Mouse (Mus musculus): ENCODE data around the gene Olfr829.
"Not testable (repeated sequence)": the region's sequence is repeated elsewhere in the genome, so short reads cannot be mapped to it uniquely, and the experiment has no call there.

Olfr829 gene

DNA sequence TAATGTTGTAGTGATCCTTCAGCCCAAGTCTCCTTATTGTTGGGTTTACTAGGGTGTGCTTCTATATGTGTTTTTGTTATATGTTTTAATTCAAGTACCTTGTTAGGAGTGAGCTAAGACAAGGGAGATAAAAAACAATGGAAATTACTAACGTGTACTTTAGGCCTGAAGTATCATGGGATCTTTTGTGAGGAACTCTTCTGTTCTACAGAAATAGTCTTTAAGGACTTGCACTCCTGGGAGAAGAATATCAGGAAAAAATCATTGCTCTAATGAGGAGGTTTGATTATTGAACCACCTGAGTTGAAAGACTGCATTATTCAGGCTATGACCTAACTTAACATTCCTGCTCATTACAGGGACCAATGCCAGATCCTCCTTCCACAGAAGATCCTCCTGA lies at the start of gene Olfr829:
Olfr829 (plus strand) TSS at position 301 of the 400 bp plus-strand sequence.
- DNase-seq, result no peak

DNA sequence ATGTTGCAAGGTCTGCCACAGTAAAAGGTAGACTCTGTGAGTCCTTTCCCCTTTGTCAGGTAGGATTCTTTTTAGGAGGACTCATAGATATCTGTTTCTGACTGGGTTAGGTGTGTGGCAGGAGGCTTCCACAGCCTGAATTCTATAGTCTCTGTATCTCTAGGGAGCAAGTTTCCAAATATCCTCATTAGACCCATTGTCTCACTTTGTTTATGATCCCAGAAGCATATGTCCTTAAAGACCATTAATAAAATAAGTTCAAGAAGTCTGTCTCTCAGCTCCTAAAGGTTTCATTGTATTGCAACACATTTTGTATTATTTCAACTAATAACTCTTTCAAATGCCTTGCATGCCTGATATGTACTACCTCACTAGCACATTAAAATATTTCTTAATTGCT lies 35.3 kb upstream of the Olfr829 start, which contains the start of gene Olfr828:
Olfr828 (minus strand) TSS at position 101 of the 400 bp plus-strand sequence.
- DNase-seq, result no peak

DNA sequence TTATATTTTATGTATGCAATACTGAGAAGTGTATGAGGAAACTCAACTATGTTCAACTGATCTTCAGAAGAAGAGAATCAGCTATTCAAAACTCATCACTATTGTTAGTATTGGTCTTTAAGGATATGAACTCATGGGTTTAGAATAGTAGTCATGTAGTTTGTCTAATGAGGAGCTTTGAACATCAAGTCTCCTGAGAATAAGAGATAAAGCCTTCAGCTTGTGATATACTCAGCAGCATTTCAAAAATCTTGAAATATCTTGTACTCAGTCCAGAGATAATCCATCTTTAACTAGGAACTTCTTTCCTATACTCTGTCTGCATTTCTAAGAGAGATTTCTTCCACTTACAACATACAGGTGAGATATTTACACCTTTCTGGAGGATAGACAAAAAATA lies 19.7 kb downstream of the Olfr829 start, which contains the start of gene Olfr830:
Olfr830 (plus strand) TSS at position 301 of the 400 bp plus-strand sequence.
- DNase-seq, result no peak

- DNase-seq, result not testable (repeated sequence)
Measured at GRCm38 (mm10) chr9:18907699-18908098, 53.0 kb downstream of the Olfr829 start.
